Mouse (Mus musculus) midbrain, embryonic 12.5 days (tissue): Measurements from ENCODE around the gene Kif26b. TPM values are rescaled to one million over a fixed set of nuclear protein-coding genes. Genes with fewer than 3 reads are reported as not detected.

Source experiments
- ATAC-seq: fragments of 200-750 bp; cut with Nextera tagmentation; 2 replicates; pipeline ENCODE4 v1.8.0; 2017; ENCODE audit warnings: low read depth, moderate TSS enrichment, moderate library complexity; ENCODE audit not compliant: low FRiP score
- H3K27ac ChIP-seq: fragments of 300-500 bp; sonication (generic); replicated peaks from 2 replicates; pipeline ENCODE4 v1.5.1; 2016; ENCODE audit warnings: mild to moderate bottlenecking
- H3K27me3 ChIP-seq: fragments of 300-500 bp; sonication (generic); 2 replicates; pipeline ENCODE4 v1.6.1; 2016; ENCODE audit warnings: mild to moderate bottlenecking
- H3K36me3 ChIP-seq: fragments of 300-500 bp; sonication (generic); 2 replicates; pipeline ENCODE4 v1.6.1; 2016
- H3K4me1 ChIP-seq: fragments of 300-500 bp; sonication (generic); 2 replicates; pipeline ENCODE4 v1.6.1; 2016
- H3K4me2 ChIP-seq: fragments of 300-500 bp; sonication (generic); replicated peaks from 2 replicates; pipeline ENCODE4 v1.6.1; 2016; ENCODE audit warnings: mild to moderate bottlenecking, moderate library complexity
- H3K4me3 ChIP-seq: fragments of 300-500 bp; sonication (generic); 2 replicates; pipeline ENCODE4 v1.5.1; 2016; ENCODE audit warnings: mild to moderate bottlenecking
- H3K9ac ChIP-seq: fragments of 300-500 bp; sonication (generic); replicated peaks from 2 replicates; pipeline ENCODE4 v1.6.1; 2016; ENCODE audit warnings: mild to moderate bottlenecking, moderate library complexity
- H3K9me3 ChIP-seq: fragments of 300-500 bp; sonication (generic); 2 replicates; pipeline ENCODE4 v1.6.1; 2016; ENCODE audit warnings: mild to moderate bottlenecking
- WGBS: fragments of 180-500 bp; shearing (Covaris S2); methylation state at CpG from one replicate; pipeline ENCODE4 v1.1.7; 2016; 5-methylcytosine and 5-hydroxymethylcytosine counted together
- polyA plus RNA-seq: library from polyadenylated mRNA; unstranded; fragments of >200 nt; fragmentation: Nextera tagmentation; extraction: Ambion mirVana; gene quantifications from 2 replicates; pipeline ENCODE4 v1.2.1, GENCODE M21; 2016

Gene Kif26b
- polyA plus RNA-seq, 1 experiment from 2014 or later: 8.8 TPM

DNA sequence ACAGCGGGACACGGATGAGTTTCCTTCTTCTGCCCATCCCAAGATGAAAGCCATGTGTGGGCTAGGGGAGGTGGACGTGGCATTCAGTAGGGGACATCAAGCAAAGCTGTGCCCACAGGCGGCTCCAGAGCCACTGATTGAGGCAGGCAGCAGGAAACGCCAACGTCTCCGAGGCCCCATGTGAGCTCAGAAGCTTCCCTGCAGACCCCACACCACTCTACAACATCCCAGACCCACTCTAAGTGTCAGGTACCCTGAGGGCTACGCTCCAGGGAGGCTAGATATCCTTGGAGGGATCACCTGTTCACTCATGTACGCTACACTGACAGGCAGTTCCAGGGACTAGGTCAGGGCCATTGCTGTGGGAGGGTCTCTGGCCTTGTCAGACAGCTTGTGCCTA lies 432.7 kb downstream of the Kif26b start:
- no peak for ATAC-seq
- H3K27ac ChIP-seq: no peak overlapping the region
- no peak overlapping the region for H3K9ac ChIP-seq
- H3K27me3 ChIP-seq: no peaks in the 10 kb centered on the region
- no peaks in the 10 kb centered on the region for H3K9me3 ChIP-seq
- WGBS: 86% methylated on average over 9 of the region's 9 CpGs
- peaks cover 8% of the 10 kb centered on the region for H3K4me1 ChIP-seq
- H3K4me2 ChIP-seq: no peak overlapping the region
- no peak overlapping the region for H3K4me3 ChIP-seq
- no peaks in the 10 kb centered on the region for H3K36me3 ChIP-seq

DNA sequence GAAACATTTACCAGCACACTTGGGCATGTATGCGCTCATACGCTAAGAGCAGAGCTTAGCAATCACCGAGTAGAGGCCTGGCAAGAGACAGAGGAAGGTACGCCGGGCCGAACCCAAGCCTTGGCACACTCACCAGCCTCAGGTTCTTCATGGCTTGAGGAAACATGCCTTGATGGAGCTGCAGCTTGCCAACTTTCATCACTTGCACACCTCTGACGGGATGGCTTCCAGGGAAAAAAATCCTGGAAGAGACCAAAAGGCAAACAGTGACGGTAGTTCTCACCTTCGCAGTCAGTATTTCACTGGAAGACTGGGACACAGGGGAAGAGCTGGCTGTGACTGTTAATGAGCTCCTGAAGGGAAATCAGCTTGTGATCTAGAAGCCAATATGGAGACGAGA lies 443.1 kb downstream of the Kif26b start:
- H3K4me1 ChIP-seq: no peaks in the 10 kb centered on the region
- H3K27me3 ChIP-seq: no peaks in the 10 kb centered on the region
- no peak overlapping the region for H3K27ac ChIP-seq
- ATAC-seq: no peak
- no peak overlapping the region for H3K4me3 ChIP-seq
- H3K36me3 ChIP-seq: no peaks in the 10 kb centered on the region
- WGBS: 94% methylated on average over 10 of the region's 10 CpGs
- H3K4me2 ChIP-seq: no peak overlapping the region
- no peaks in the 10 kb centered on the region for H3K9me3 ChIP-seq
- no peak overlapping the region for H3K9ac ChIP-seq

DNA sequence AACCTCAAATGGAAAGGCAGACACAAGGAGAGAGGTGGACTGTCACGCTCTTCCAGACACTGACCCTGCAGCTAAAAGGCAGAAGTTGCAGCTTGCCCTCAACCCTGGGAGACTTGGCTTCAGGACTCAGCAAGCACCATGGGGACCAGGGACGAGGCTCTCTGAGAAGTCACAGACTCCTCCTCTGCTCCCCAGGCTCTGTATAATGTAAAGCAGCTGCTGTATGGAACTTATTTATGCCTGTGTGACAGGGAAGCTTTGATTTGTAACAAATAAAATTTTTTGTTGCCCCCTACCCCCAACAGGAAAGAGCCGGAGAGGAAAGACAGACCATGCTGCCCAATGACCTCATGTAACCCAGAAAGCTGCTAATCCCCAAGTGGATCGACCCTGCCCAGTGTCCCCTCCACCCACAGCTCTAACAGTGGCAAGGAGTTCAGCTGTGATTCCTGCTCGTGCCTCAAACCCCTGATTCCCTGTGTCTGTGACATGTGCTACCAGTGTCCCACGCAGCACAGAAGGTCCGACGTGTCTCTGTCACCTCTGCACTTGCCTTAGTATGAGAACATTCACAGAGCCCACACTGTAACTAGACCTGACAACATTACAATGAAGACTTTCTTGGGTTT lies 449.8 kb downstream of the Kif26b start:
- WGBS: 53% methylated on average over 8 of the region's 8 CpGs
- H3K9me3 ChIP-seq: no peaks in the 10 kb centered on the region
- H3K9ac ChIP-seq: no peak overlapping the region
- H3K36me3 ChIP-seq: no peaks in the 10 kb centered on the region
- H3K27ac ChIP-seq: no peak overlapping the region
- H3K4me3 ChIP-seq: no peak overlapping the region
- 0 out of 2 replicates have a peak, but pooled peaks cover 4% of the 10 kb centered on the region for H3K4me1 ChIP-seq
- no peak overlapping the region for H3K4me2 ChIP-seq
- ATAC-seq: no peak
- H3K27me3 ChIP-seq: no peaks in the 10 kb centered on the region

DNA sequence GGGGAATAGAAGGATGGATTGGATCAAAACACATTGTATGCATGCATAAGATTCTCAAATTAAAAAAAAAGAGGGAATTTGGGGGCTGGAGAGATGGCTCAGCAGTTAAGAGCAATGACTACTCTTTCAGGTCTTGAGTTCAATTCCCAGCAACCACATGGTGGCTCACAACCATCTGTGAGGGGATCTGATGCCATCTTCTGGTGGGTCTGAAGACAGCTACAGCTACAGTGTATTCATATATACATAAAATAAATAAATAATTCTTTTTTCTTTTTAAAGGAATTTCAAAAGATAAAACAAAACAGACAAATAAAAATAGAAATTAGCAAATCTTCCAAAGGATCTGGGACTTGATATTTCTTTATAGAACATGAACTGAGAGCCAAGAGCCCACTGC lies 451.3 kb downstream of the Kif26b start:
- ATAC-seq: no peak
- Histone ChIP-seq H3K27me3 (no peaks in the 10 kb centered on the region), H3K36me3 (no peaks in the 10 kb centered on the region), H3K9me3 (no peaks in the 10 kb centered on the region), H3K9ac (no peak overlapping the region), H3K4me3 (no peak overlapping the region), H3K27ac (no peak overlapping the region), H3K4me2 (no peak overlapping the region), H3K4me1 (0 out of 2 replicates have a peak, but pooled peaks cover 4% of the 10 kb centered on the region)

GRCm38 (mm10) chr1:178981641-178982040 lies 452.7 kb downstream of the Kif26b start:
- Histone ChIP-seq H3K9me3 (no peaks in the 10 kb centered on the region), H3K36me3 (no peaks in the 10 kb centered on the region), H3K27me3 (no peaks in the 10 kb centered on the region), H3K4me2 (no peak overlapping the region), H3K27ac (no peak overlapping the region), H3K9ac (no peak overlapping the region), H3K4me3 (no peak overlapping the region), H3K4me1 (0 out of 2 replicates have a peak, but pooled peaks cover 4% of the 10 kb centered on the region)
- 63% methylated on average over 5 of the region's 5 CpGs for WGBS
- no peak for ATAC-seq

- ATAC-seq: no peak
- Histone ChIP-seq H3K4me1 (0 out of 2 replicates have a peak, but pooled peaks cover 5% of the 10 kb centered on the region), H3K9ac (no peak overlapping the region), H3K27me3 (no peaks in the 10 kb centered on the region), H3K36me3 (no peaks in the 10 kb centered on the region), H3K4me3 (no peak overlapping the region), H3K9me3 (no peaks in the 10 kb centered on the region), H3K4me2 (no peak overlapping the region), H3K27ac (no peak overlapping the region)
- WGBS: 84% methylated on average over 1 of the region's 1 CpGs
Observed at GRCm38 (mm10) chr1:178988176-178988575, 459.3 kb downstream of the Kif26b start.

Other genes starting within 250 kb of the Kif26b start
- gene Cox20, start 210.0 kb upstream of the Kif26b start, polyA plus RNA-seq: 138 and 160 TPM in 2 replicates
- gene Hnrnpu, start 191.3 kb upstream of the Kif26b start, polyA plus RNA-seq: 896 and 987 TPM in 2 replicates
- 8.4 and 9.0 TPM in 2 replicates for gene Efcab2, start 123.0 kb upstream of the Kif26b start, polyA plus RNA-seq